8 mouse cellular contexts compared by ENCODE assay signal in the genomic region with DNA sequence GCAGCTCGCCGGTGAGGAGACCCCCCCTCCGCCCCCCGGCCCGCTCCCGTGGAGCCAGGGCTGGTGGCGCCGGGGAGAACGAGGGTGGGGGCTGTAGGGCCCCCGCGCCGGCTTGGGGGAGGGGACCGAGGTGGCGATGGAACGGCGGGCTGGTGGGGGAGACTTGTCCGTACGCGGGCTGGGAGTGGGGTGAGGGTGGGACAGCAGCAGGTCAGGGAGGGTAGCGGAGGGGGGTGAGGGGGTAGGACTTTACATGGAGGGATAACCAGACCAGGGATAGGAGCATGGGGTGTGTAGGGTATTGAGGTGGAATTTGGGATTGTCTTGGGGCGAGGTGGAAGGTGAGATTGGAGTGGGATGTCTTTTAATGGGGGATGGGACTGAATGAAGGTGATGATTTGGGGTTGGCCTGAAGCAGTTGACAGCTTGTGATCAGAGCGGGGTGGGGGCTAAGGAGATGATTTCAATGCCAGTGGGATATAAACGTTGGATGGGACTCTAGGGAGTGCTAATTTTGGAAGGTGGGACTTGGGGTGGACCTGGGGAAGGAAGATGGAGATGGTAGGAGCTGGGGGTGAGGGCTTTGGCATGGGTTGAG. TPM values are rescaled to one million over a fixed set of nuclear protein-coding genes. Genes with fewer than 3 reads are reported as not detected.
DNase-seq lines count a peak whose midpoint lies in the region; ATAC-seq and TF ChIP-seq lines count a peak whose summit lies in the region.

No protein-coding gene starts in this region.

- TF ChIP-seq CTCF in gastrocnemius, adult 2 months (IDR thresholded peaks at IDR 0.05) = no peak
- no peak for TF ChIP-seq CTCF in spleen, adult 2 months (IDR thresholded peaks at IDR 0.05; ENCODE audit: extremely low read depth, insufficient read depth, insufficient read length, insufficient replicate concordance)

- H3K36me3 ChIP-seq in spleen, adult 2 months (ENCODE audit: control insufficient read depth, insufficient read depth, low read length) = no peaks in the 10 kb centered on the region
- H3K36me3 ChIP-seq in midbrain, embryonic 14.5 days (ENCODE audit: control insufficient read depth, insufficient read depth, low read length) = no peaks in the 10 kb centered on the region

- TF ChIP-seq POLR2A in spleen, adult 2 months (IDR thresholded peaks at IDR 0.05; ENCODE audit: low read depth, low read length) = no peak

- H3K4me3 ChIP-seq in gastrocnemius, adult 2 months = peak overlapping the region; percentile 90
- H3K4me3 ChIP-seq in spleen, adult 2 months (ENCODE audit: extremely low read depth, insufficient read depth, insufficient read length) = peak overlapping the region; percentile 92
- H3K4me3 ChIP-seq in midbrain, embryonic 14.5 days (replicated peaks; ENCODE audit: low read depth, low read length) = peak overlapping the region; percentile 82

- H3K27ac ChIP-seq in gastrocnemius, adult 2 months = peak overlapping the region; percentile 97
- H3K27ac ChIP-seq in spleen, adult 2 months (ENCODE audit: insufficient read depth, low read length) = peak overlapping the region; percentile 60
- H3K27ac ChIP-seq in midbrain, embryonic 14.5 days (replicated peaks; ENCODE audit: low read depth, low read length) = peak overlapping the region; percentile 100

- peak overlapping the region; percentile 75 for H3K4me2 ChIP-seq in midbrain, embryonic 14.5 days (ENCODE audit: low read length)

- under 1% methylated on average over 23 of the region's 23 CpGs for WGBS in spleen, adult 2 months
- under 1% methylated on average over 23 of the region's 23 CpGs for WGBS in midbrain, embryonic 14.5 days

- peak; percentile 19 for ATAC-seq in inflammation-experienced regulatory T-cells, adult 6 months
- no peak; the same call in 1 of the 2 replicates for ATAC-seq in midbrain, embryonic 14.5 days (ENCODE audit: low FRiP score, low TSS enrichment)

- no peaks in the 10 kb centered on the region for H3K9me3 ChIP-seq in midbrain, embryonic 14.5 days (ENCODE audit: control insufficient read depth, low read length)

- H3K27me3 ChIP-seq in spleen, adult 2 months (ENCODE audit: control insufficient read depth, insufficient read depth, low read length) = no peaks in the 10 kb centered on the region
- no peaks in the 10 kb centered on the region for H3K27me3 ChIP-seq in midbrain, embryonic 14.5 days (ENCODE audit: control insufficient read depth, insufficient read depth, low read length)

- peak overlapping the region; percentile 97 for H3K9ac ChIP-seq in midbrain, embryonic 14.5 days (replicated peaks; ENCODE audit: low read length)

- peaks cover 9% of the 10 kb centered on the region for H3K4me1 ChIP-seq in spleen, adult 2 months (ENCODE audit: control insufficient read depth, insufficient read depth, insufficient read length)
- H3K4me1 ChIP-seq in midbrain, embryonic 14.5 days (ENCODE audit: control insufficient read depth, insufficient read depth, low read length) = peaks cover 20% of the 10 kb centered on the region

- intact Hi-C loops in gastrocnemius, adult 2 months (cut with DNase I) = no loop called here

- no peak for DNase-seq in gastrocnemius, adult 2 months
- no peak for DNase-seq in gastrocnemius, adult 18-20 months (ENCODE audit: low spot score)
- DNase-seq in spleen, adult 2 months (ENCODE audit: low read depth in 1 of 2, low spot score in 2 of 2) = peak in 1 of 2 experiments; percentile 31
- no peak for DNase-seq in spleen, adult 18-20 months
- no peak for DNase-seq in midbrain, embryonic 14.5 days
- DNase-seq in right cerebral cortex, postnatal 25 days = no peak
- no peak for DNase-seq in urinary bladder, postnatal 4 days (ENCODE audit: low spot score in 2 of 2)

RNA-seq across cellular contexts. Expression of a gene that starts 0.5 kb away (rescaled TPM):
- total RNA-seq in gastrocnemius, adult 2 months (2021) = 10 to 100 TPM; 43.6 to 44.3 TPM
- total RNA-seq in gastrocnemius, adult 18-20 months (2021) = 10 to 100 TPM; 38.8 to 43.5 TPM
- polyA plus RNA-seq in spleen, adult 2 months (2012; rRNA removed) = 56.7 and 77.9 TPM in 2 replicates
- 10 to 100 TPM; 13.4 to 35.3 (median 26.6) TPM for polyA plus RNA-seq in inflammation-experienced regulatory T-cells, adult 6 months (2017; shearing (Covaris generic))
- 113 and 128 TPM in 2 replicates for polyA plus RNA-seq in midbrain, embryonic 14.5 days (2014; fragmentation: Nextera tagmentation; extraction: Ambion mirVana)

RNA-seq across cellular contexts. Expression of a gene that starts 44.8 kb away (rescaled TPM):
- total RNA-seq in gastrocnemius, adult 2 months (2021) = 10 to 100 TPM; 29.7 to 48.8 TPM
- 100 to 1,000 TPM in 1 of 2 experiments, 10 to 100 TPM in 1; 76.1 to 103 TPM for total RNA-seq in gastrocnemius, adult 18-20 months (2021)
- polyA plus RNA-seq in spleen, adult 2 months (2012; rRNA removed) = 1.7 and 2.2 TPM in 2 replicates
- under 1 TPM in 2 of 3 experiments, not detected in 1; 0.13 to 0.20 TPM for polyA plus RNA-seq in inflammation-experienced regulatory T-cells, adult 6 months (2017; shearing (Covaris generic))
- 7.8 and 8.5 TPM in 2 replicates for polyA plus RNA-seq in midbrain, embryonic 14.5 days (2014; fragmentation: Nextera tagmentation; extraction: Ambion mirVana)
